Mouse (Mus musculus): ENCODE data around the gene St8sia1. TPM values are rescaled to one million over a fixed set of nuclear protein-coding genes. Genes with fewer than 3 reads are reported as not detected.

Gene St8sia1
- polyA plus RNA-seq, 1 experiment, result 2.5 TPM

DNA sequence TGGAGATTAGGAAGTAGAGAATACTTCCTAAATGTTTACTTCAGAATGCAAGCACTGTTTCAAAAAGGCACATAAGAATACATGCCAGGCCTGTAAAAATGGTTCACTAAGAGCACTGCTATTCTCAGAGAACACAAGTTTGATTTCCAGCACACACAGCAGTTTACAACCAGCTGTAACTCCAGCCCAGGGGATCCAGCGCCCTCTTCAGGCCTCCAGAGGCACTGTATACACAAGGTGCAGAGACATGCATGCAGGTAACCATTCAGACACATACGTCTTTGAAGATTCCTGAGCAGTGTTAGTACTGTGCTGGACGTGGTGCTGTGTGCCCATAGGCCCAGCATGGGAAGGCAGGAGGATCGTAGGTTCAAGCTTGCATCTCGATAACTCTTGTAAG lies 190.7 kb downstream of the St8sia1 start:
- Histone ChIP-seq H3K4me3 (ENCODE audit: control insufficient read depth, low read depth, low read length) (no peak overlapping the region), H3K27me3 (ENCODE audit: control insufficient read depth, insufficient read depth, low read length) (no peaks in the 10 kb centered on the region), H3K4me1 (ENCODE audit: control insufficient read depth, insufficient read depth, low read length) (no peaks in the 10 kb centered on the region), H3K36me3 (ENCODE audit: control insufficient read depth, insufficient read depth, low read length) (0 out of 2 replicates have a peak, but pooled peaks cover 4% of the 10 kb centered on the region), H3K27ac (ENCODE audit: control insufficient read depth, insufficient read depth, low read depth, low read length) (no peak overlapping the region)
- TF ChIP-seq POLR2A (IDR thresholded peaks at IDR 0.05; ENCODE audit: control insufficient read depth, low read depth, low read length) (no peak), CTCF (IDR thresholded peaks at IDR 0.05; ENCODE audit: control insufficient read depth, insufficient read depth, insufficient replicate concordance, low read depth, low read length) (peak; percentile 26; the same call in 1 of the 2 replicates)

GRCm38 (mm10) chr6:142771643-142772042 lies 192.6 kb downstream of the St8sia1 start:
- Histone ChIP-seq H3K4me3 (ENCODE audit: control insufficient read depth, low read depth, low read length) (no peak overlapping the region), H3K27me3 (ENCODE audit: control insufficient read depth, insufficient read depth, low read length) (no peaks in the 10 kb centered on the region), H3K36me3 (ENCODE audit: control insufficient read depth, insufficient read depth, low read length) (peaks cover 4% of the 10 kb centered on the region; the same call in 1 of the 2 replicates), H3K27ac (ENCODE audit: control insufficient read depth, insufficient read depth, low read depth, low read length) (no peak overlapping the region), H3K4me1 (ENCODE audit: control insufficient read depth, insufficient read depth, low read length) (no peaks in the 10 kb centered on the region)
- TF ChIP-seq CTCF (IDR thresholded peaks at IDR 0.05; ENCODE audit: control insufficient read depth, insufficient read depth, insufficient replicate concordance, low read depth, low read length), result no peak
- TF ChIP-seq POLR2A (IDR thresholded peaks at IDR 0.05; ENCODE audit: control insufficient read depth, low read depth, low read length), result no peak

Other genes starting within 250 kb of the St8sia1 start
- 12.8 and 14.8 TPM in 2 replicates for gene Cmas, start 207.8 kb downstream of the St8sia1 start, polyA plus RNA-seq (2012; rRNA removed)
- gene Sult6b2, start 159.9 kb downstream of the St8sia1 start, polyA plus RNA-seq (2012; rRNA removed), result 0.09 TPM in 1 of 2 replicates, not detected in the other
- gene C2cd5, start 135.7 kb upstream of the St8sia1 start, polyA plus RNA-seq (2012; rRNA removed), result 11.9 and 13.7 TPM in 2 replicates
- gene Etnk1, start 202.8 kb upstream of the St8sia1 start, polyA plus RNA-seq (2012; rRNA removed), result 48.3 and 52.2 TPM in 2 replicates